Mouse (Mus musculus) G1E (cell line): ENCODE measurements around the gene B4galnt1.

Experiments
- CTCF ChIP-seq: IDR thresholded peaks from 2 replicates; pipeline ENCODE4 v1.5.1; 2012; ENCODE audit warnings: low read depth, low read length, inconsistent platforms, mixed read lengths
- GATA1 ChIP-seq: IDR thresholded peaks from 2 replicates; pipeline ENCODE4 v1.6.1; 2012; ENCODE audit warnings: borderline replicate concordance, low read length, inconsistent platforms, mixed read lengths

- no peak for TF ChIP-seq GATA1
- no peak for TF ChIP-seq CTCF
These were observed 33.5 kb downstream of the B4galnt1 start for GRCm38 (mm10) chr10:127198492-127198891.
